Mouse (Mus musculus) thymus, postnatal 0 days (tissue): ENCODE results near the gene Gm4631. TPM values are rescaled to one million over a fixed set of nuclear protein-coding genes. Genes with fewer than 3 reads are reported as not detected.
"Not testable (repeated sequence)": the region's sequence is repeated elsewhere in the genome, so short reads cannot be mapped to it uniquely, and the experiment has no call there.

Experiments
- DNase-seq: peaks from one replicate; pipeline ENCODE4 v3.0.0-alpha.2; 2015; ENCODE audit warnings: low spot score
- polyA plus RNA-seq: library from polyadenylated mRNA; unstranded; fragments of >200 nt; fragmentation: Nextera tagmentation; extraction: Ambion mirVana; gene quantifications from 2 replicates; pipeline ENCODE4 v1.2.1, GENCODE M21; 2015

Gm4631 gene
- polyA plus RNA-seq = 9.6 and 10.5 TPM in 2 replicates

DNA sequence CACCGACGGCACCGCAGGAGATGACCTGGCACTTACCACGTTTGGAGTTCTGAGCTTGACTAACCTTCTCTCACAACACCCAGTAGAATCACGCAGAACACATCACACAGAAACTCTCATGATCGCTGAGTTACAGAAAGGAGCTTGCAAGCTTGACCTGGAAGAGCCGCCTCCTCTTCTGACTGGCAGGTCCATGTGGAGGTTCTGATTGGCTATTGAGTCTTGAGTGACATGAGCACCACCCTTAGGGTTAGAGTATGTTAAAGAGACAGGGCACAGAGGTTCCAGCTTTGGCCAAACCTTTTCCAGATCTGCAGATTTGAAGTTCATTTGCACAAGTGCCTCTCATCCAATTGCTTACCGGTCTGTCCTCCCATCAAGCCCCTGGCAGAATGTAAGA is at the start of gene Gm4631:
TSS of gene Gm4631 (minus strand) at position 101 of the 400 bp plus-strand sequence.
- DNase-seq = not testable (repeated sequence)

DNA sequence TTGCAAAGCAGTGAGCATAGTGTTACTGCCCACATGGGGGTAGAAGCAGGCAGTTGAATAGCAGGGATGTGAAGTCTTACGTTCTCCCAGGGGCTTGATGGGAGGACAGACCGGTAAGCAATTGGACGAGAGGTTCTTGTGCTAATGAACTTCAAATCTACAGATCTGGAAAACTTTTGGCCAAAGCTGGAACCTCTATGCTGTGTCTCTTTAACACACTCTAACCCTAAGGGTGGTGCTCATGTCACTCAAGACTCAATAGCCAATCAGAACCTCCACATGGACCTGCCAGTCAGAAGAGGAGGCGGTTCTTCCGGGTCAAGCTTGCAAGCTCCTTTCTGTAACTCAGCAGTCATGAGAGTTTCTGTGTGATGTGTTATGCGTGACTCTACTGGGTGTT is 34.1 kb upstream of the Gm4631 start, which contains the start of gene Zfp968:
TSS of gene Zfp968 (plus strand) at position 301 of the 400 bp plus-strand sequence.
- not testable (repeated sequence) for DNase-seq

DNA sequence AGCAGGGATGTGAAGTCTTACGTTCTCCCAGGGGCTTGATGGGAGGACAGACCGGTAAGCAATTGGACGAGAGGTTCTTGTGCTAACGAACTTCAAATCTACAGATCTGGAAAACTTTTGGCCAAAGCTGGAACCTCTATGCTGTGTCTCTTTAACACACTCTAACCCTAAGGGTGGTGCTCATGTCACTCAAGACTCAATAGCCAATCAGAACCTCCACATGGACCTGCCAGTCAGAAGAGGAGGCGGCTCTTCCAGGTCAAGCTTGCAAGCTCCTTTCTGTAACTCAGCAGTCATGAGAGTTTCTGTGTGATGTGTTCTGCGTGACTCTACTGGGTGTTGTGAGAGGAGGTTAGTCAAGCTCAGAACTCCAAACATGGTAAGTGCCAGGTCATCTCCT is 63.2 kb downstream of the Gm4631 start, which contains the start of gene Gm14440:
TSS of gene Gm14440 (plus strand) at position 301 of the 400 bp plus-strand sequence.
- DNase-seq = not testable (repeated sequence)

Other genes with a start within 250 kb of the Gm4631 start
- 4.1 and 4.3 TPM in 2 replicates for gene Gm14399, start 196.2 kb downstream of the Gm4631 start, polyA plus RNA-seq
- gene Gm14443, start 162.3 kb downstream of the Gm4631 start, polyA plus RNA-seq = 0.22 and 0.23 TPM in 2 replicates
- 3.3 and 4.1 TPM in 2 replicates for gene Gm14391, start 131.3 kb downstream of the Gm4631 start, polyA plus RNA-seq
- gene Gm14440, start 63.1 kb downstream of the Gm4631 start, polyA plus RNA-seq = not detected in 2 replicates
- 5.6 and 6.8 TPM in 2 replicates for gene Zfp968, start 34.2 kb upstream of the Gm4631 start, polyA plus RNA-seq
- 13.3 and 14.4 TPM in 2 replicates for gene Gm4724, start 97.6 kb upstream of the Gm4631 start, polyA plus RNA-seq
- gene Zfp965, start 131.8 kb upstream of the Gm4631 start, polyA plus RNA-seq = 1.5 and 8.5 TPM in 2 replicates